ENCODE assay signal across 27 mouse cellular contexts in the genomic region with DNA sequence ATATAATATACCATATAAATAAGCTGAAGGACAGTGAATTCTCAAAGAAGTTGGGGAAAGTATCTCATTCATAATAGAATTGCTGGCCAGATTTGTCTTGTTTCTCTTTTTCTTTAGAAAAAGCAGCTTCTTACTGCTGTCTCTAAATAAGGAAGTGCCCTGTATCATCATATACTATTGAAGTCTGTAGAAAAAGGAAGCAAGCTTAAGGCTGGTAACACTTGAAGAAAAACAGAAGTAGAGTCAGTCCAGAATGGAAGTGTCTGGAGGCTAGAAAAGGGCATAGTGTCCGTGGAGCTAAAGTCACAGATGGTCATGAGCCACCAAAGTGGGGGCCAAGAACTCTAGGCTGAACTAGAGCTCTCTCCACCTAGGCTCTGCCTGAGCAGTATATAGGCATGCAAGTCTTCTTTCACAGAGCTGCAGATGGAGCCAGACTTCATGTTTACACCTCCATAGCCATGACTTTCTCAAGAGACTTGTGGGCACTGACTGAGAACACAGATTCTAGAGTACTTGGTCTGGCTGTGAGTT. TPM values are rescaled to one million over a fixed set of nuclear protein-coding genes. Genes with fewer than 3 reads are reported as not detected.
DNase-seq lines count a peak whose midpoint lies in the region; ATAC-seq and TF ChIP-seq lines count a peak whose summit lies in the region.
"Had no signal": no experiment of that assay in that cellular context is flagged by ENCODE, and none has a peak within 500 bp of the region (broad histone marks: within the 10 kb centered on the region; RNA-seq: fewer than 3 reads in every experiment).

No protein-coding gene starts in this region.

- H3K9me3 ChIP-seq in hindbrain, embryonic 11.5 days (ENCODE audit: control insufficient read depth, low read length), result no peaks in the 10 kb centered on the region
- H3K9me3 ChIP-seq: embryonic facial prominence, embryonic 12.5 days; forebrain, embryonic 12.5 days; G1E; hindbrain, embryonic 10.5 days; limb, embryonic 15.5 days; stomach, embryonic 15.5 days had no signal

- DNase-seq in heart, adult 11 months, result peak; percentile 88
- no peak for DNase-seq in heart, adult 2 months
- DNase-seq in 416B (ENCODE audit: low read depth), result peak; percentile 45
- no peak for DNase-seq in hindbrain, embryonic 11.5 days (ENCODE audit: low spot score)
- DNase-seq in right cerebral cortex, adult 18-20 months, result no peak
- no peak for DNase-seq in thymus, adult 18-20 months
- DNase-seq: adrenal gland, postnatal 14 days; cerebellum, adult 9-10 months; kidney, postnatal 25 days; left cerebral cortex, postnatal 4 days; lung, adult 2 months; lung, postnatal 36 days; right cerebral cortex, postnatal 14 days; spleen, adult 18-20 months; thymus, postnatal 36 days had no signal

- no peak overlapping the region for H3K9ac ChIP-seq in heart, adult 2 months (ENCODE audit: low read depth, low read length)
- H3K9ac ChIP-seq in hindbrain, embryonic 11.5 days (ENCODE audit: low read depth, low read length), result no peak overlapping the region
- H3K9ac ChIP-seq: embryonic facial prominence, embryonic 12.5 days; forebrain, embryonic 12.5 days; limb, embryonic 15.5 days; stomach, embryonic 15.5 days had no signal

- H3K4me1 ChIP-seq in heart, adult 2 months (ENCODE audit: control insufficient read depth, insufficient read depth, low read length), result peaks cover 2% of the 10 kb centered on the region; the same call in 1 of the 2 replicates
- peaks cover 1% of the 10 kb centered on the region; the same call in 1 of the 2 replicates for H3K4me1 ChIP-seq in bone marrow, adult 2 months (ENCODE audit: control insufficient read depth, insufficient read depth, low read length)
- H3K4me1 ChIP-seq in hindbrain, embryonic 11.5 days (replicated peaks; ENCODE audit: control insufficient read depth, insufficient read depth, low read length), result no peaks in the 10 kb centered on the region
- H3K4me1 ChIP-seq: embryonic facial prominence, embryonic 12.5 days; hindbrain, embryonic 10.5 days; limb, embryonic 15.5 days; stomach, embryonic 15.5 days had no signal

- intact Hi-C loops in heart, adult 2 months (cut with DNase I), result no loop called here

- peak; percentile 98 for ATAC-seq in megakaryocyte, adult 5-6 weeks (ENCODE audit: poor library complexity, severe bottlenecking)
- no peak for ATAC-seq in hindbrain, embryonic 11.5 days (ENCODE audit: low FRiP score)
- ATAC-seq: intestine, postnatal 0 days had no signal

- peaks cover 17% of the 10 kb centered on the region for H3K36me3 ChIP-seq in heart, adult 2 months (ENCODE audit: control insufficient read depth, insufficient read depth, low read length)
- peaks cover 22% of the 10 kb centered on the region for H3K36me3 ChIP-seq in hindbrain, embryonic 11.5 days (ENCODE audit: control insufficient read depth, insufficient read depth, low read length)

- no peak for TF ChIP-seq POLR2A in heart, adult 2 months (IDR thresholded peaks at IDR 0.05; ENCODE audit: insufficient read depth, low read depth, low read length)
- TF ChIP-seq POLR2A in bone marrow, adult 2 months (IDR thresholded peaks at IDR 0.05; ENCODE audit: borderline replicate concordance, control insufficient read depth, low read depth, low read length), result no peak

- no peak overlapping the region for H3K4me3 ChIP-seq in heart, adult 2 months
- no peak overlapping the region for H3K4me3 ChIP-seq in bone marrow, adult 2 months (replicated peaks; ENCODE audit: control insufficient read depth, low read depth, low read length)
- no peak overlapping the region for H3K4me3 ChIP-seq in hindbrain, embryonic 11.5 days (ENCODE audit: low read depth, low read length)
- H3K4me3 ChIP-seq: embryonic facial prominence, embryonic 12.5 days; forebrain, embryonic 12.5 days; hindbrain, embryonic 10.5 days; limb, embryonic 15.5 days; stomach, embryonic 15.5 days had no signal

- H3K79me2 ChIP-seq in heart, adult 2 months (replicated peaks; ENCODE audit: control insufficient read depth, insufficient read depth, low read length), result peaks cover 3% of the 10 kb centered on the region; the same call in 1 of the 2 replicates

- no peak for TF ChIP-seq EP300 in heart, adult 2 months (IDR thresholded peaks at IDR 0.05; ENCODE audit: insufficient read depth, low read depth, low read length)

- 89% methylated on average over 1 of the region's 1 CpGs for WGBS in heart, adult 2 months
- 21% methylated on average over 1 of the region's 1 CpGs for WGBS in bone marrow, adult 2 months
- WGBS in hindbrain, embryonic 11.5 days, result 96% methylated on average over 1 of the region's 1 CpGs

- TF ChIP-seq CTCF in heart, adult 2 months (IDR thresholded peaks at IDR 0.05), result no peak
- TF ChIP-seq CTCF in bone marrow, adult 2 months (IDR thresholded peaks at IDR 0.05; ENCODE audit: control insufficient read depth, insufficient read depth, low read length), result no peak

- no peaks in the 10 kb centered on the region for H3K27me3 ChIP-seq in heart, adult 2 months (ENCODE audit: control insufficient read depth, insufficient read depth, low read length)
- H3K27me3 ChIP-seq in hindbrain, embryonic 11.5 days (ENCODE audit: control insufficient read depth, insufficient read depth, low read length), result no peaks in the 10 kb centered on the region
- H3K27me3 ChIP-seq: CH12.LX; embryonic facial prominence, embryonic 12.5 days; forebrain, embryonic 12.5 days; limb, embryonic 15.5 days; stomach, embryonic 15.5 days had no signal

- no peak overlapping the region for H3K27ac ChIP-seq in heart, adult 2 months
- H3K27ac ChIP-seq in bone marrow, adult 2 months (ENCODE audit: control insufficient read depth, insufficient read depth, low read depth, low read length, poor library complexity), result peak overlapping the region; percentile 78; the same call in 1 of the 2 replicates
- no peak overlapping the region for H3K27ac ChIP-seq in hindbrain, embryonic 11.5 days (ENCODE audit: low read depth, low read length)
- H3K27ac ChIP-seq: embryonic facial prominence, embryonic 12.5 days; forebrain, embryonic 12.5 days; hindbrain, embryonic 10.5 days; limb, embryonic 15.5 days; stomach, embryonic 15.5 days had no signal

- no peak overlapping the region for H3K4me2 ChIP-seq in hindbrain, embryonic 11.5 days (replicated peaks; ENCODE audit: low read depth, low read length)
- H3K4me2 ChIP-seq: embryonic facial prominence, embryonic 12.5 days; forebrain, embryonic 12.5 days; heart, embryonic 11.5 days; limb, embryonic 15.5 days; midbrain, embryonic 11.5 days; stomach, embryonic 15.5 days had no signal

RNA-seq across cellular contexts. Expression of a gene that starts 12.1 kb away (rescaled TPM):
- 10 to 100 TPM; 18.7 to 20.7 TPM for total RNA-seq in heart, adult 2 months (2021)
- polyA plus RNA-seq in heart, adult 2 months (2012; rRNA removed), result 17.5 and 25.2 TPM in 2 replicates
- polyA plus RNA-seq in bone marrow, adult 2 months (2011; ENCODE audit: insufficient read depth, insufficient read length, low replicate concordance, missing spikeins), result 29.3 and 38.5 TPM in 2 replicates
- 35.6 and 39.9 TPM in 2 replicates for total RNA-seq in megakaryocyte, adult 5-6 weeks (2015)
- 32.1 and 33.2 TPM in 2 replicates for total RNA-seq in megakaryocyte, adult 5-6 weeks (2017)
- 44.6 and 49.6 TPM in 2 replicates for polyA plus RNA-seq in hindbrain, embryonic 11.5 days (2014; fragmentation: Nextera tagmentation; extraction: Ambion mirVana)

RNA-seq across cellular contexts. Expression of a gene that starts 19.8 kb away (rescaled TPM):
- under 1 TPM; 0.50 to 0.77 TPM for total RNA-seq in heart, adult 2 months (2021)
- 2.8 and 3.0 TPM in 2 replicates for polyA plus RNA-seq in heart, adult 2 months (2012; rRNA removed)
- polyA plus RNA-seq in bone marrow, adult 2 months (2011; ENCODE audit: insufficient read depth, insufficient read length, low replicate concordance, missing spikeins), result 1.5 and 6.8 TPM in 2 replicates
- total RNA-seq in megakaryocyte, adult 5-6 weeks (2015), result 0.25 and 0.49 TPM in 2 replicates
- total RNA-seq in megakaryocyte, adult 5-6 weeks (2017), result 0.51 TPM in 1 of 2 replicates, not detected in the other
- 2.0 and 2.2 TPM in 2 replicates for polyA plus RNA-seq in hindbrain, embryonic 11.5 days (2014; fragmentation: Nextera tagmentation; extraction: Ambion mirVana)

RNA-seq across cellular contexts. Expression of a gene that starts 21.5 kb away (rescaled TPM):
- 10 to 100 TPM; 68.9 to 75.3 TPM for total RNA-seq in heart, adult 2 months (2021)
- 21.9 and 44.4 TPM in 2 replicates for polyA plus RNA-seq in heart, adult 2 months (2012; rRNA removed)
- polyA plus RNA-seq in bone marrow, adult 2 months (2011; ENCODE audit: insufficient read depth, insufficient read length, low replicate concordance, missing spikeins), result 46.7 and 69.9 TPM in 2 replicates
- 73.7 and 74.9 TPM in 2 replicates for total RNA-seq in megakaryocyte, adult 5-6 weeks (2015)
- 111 and 119 TPM in 2 replicates for total RNA-seq in megakaryocyte, adult 5-6 weeks (2017)
- polyA plus RNA-seq in hindbrain, embryonic 11.5 days (2014; fragmentation: Nextera tagmentation; extraction: Ambion mirVana), result 25.0 and 28.0 TPM in 2 replicates

RNA-seq across cellular contexts. Expression of a gene that starts 41.6 kb away (rescaled TPM):
- total RNA-seq in heart, adult 2 months (2021), result 100 to 1,000 TPM in 1 of 2 experiments, 10 to 100 TPM in 1; 35.5 to 111 TPM
- 190 and 208 TPM in 2 replicates for polyA plus RNA-seq in heart, adult 2 months (2012; rRNA removed)
- polyA plus RNA-seq in bone marrow, adult 2 months (2011; ENCODE audit: insufficient read depth, insufficient read length, low replicate concordance, missing spikeins), result 2.4 and 4.8 TPM in 2 replicates
- 0.11 and 0.25 TPM in 2 replicates for total RNA-seq in megakaryocyte, adult 5-6 weeks (2015)
- 0.12 and 0.37 TPM in 2 replicates for total RNA-seq in megakaryocyte, adult 5-6 weeks (2017)
- 0.92 and 1.4 TPM in 2 replicates for polyA plus RNA-seq in hindbrain, embryonic 11.5 days (2014; fragmentation: Nextera tagmentation; extraction: Ambion mirVana)

RNA-seq across cellular contexts. Expression of a gene that starts 46.7 kb away (rescaled TPM):
- total RNA-seq in heart, adult 2 months (2021), result 1 to 10 TPM; 9.1 to 9.6 TPM
- 4.0 and 5.1 TPM in 2 replicates for polyA plus RNA-seq in heart, adult 2 months (2012; rRNA removed)
- 5.9 and 11.3 TPM in 2 replicates for polyA plus RNA-seq in bone marrow, adult 2 months (2011; ENCODE audit: insufficient read depth, insufficient read length, low replicate concordance, missing spikeins)
- 25.9 and 26.6 TPM in 2 replicates for total RNA-seq in megakaryocyte, adult 5-6 weeks (2015)
- 4.9 and 7.0 TPM in 2 replicates for total RNA-seq in megakaryocyte, adult 5-6 weeks (2017)
- polyA plus RNA-seq in hindbrain, embryonic 11.5 days (2014; fragmentation: Nextera tagmentation; extraction: Ambion mirVana), result 5.1 and 5.4 TPM in 2 replicates

Comparison
In these comparisons a context has a peak if more than half of its experiments do, and no peak if none do; other contexts are left out.
1. DNase-seq: peak in heart, adult 11 months (single experiment) and 416B (single experiment); none in heart, adult 2 months (0 of 2), hindbrain, embryonic 11.5 days (single experiment), right cerebral cortex, adult 18-20 months (single experiment) and thymus, adult 18-20 months (0 of 2).